Mouse (Mus musculus) MEL (cell line): ENCODE data around the gene Dhrs7b. TPM values are rescaled to one million over a fixed set of nuclear protein-coding genes. Genes with fewer than 3 reads are reported as not detected.
A peak's percentile ranks its signal among the peaks of the same experiment; 100 is the strongest.

Experiments
- DNase-seq: peaks from one replicate; pipeline ENCODE4 v3.0.0; 2011; ENCODE audit warnings: low read depth, low spot score
- H3K27ac ChIP-seq: 2 replicates; pipeline ENCODE4 v1.5.1; 2012; ENCODE audit warnings: low read depth, mild to moderate bottlenecking, control low read depth, low read length, moderate library complexity; ENCODE audit not compliant: control insufficient read depth
- H3K27me3 ChIP-seq, 2 experiments: fragments of 150-350 bp in 1 of 2; sonication (generic) in 1 of 2; 2 replicates each; pipeline ENCODE4 v1.6.1; 2012; ENCODE audit warnings: low read length in 2 of 2, mild to moderate bottlenecking in 2 of 2, improper control_type of control experiment in 1 of 2, moderate library complexity in 1 of 2; ENCODE audit not compliant: insufficient read depth in 2 of 2, control insufficient read depth in 1 of 2
- H3K36me3 ChIP-seq, 2 experiments: 2 replicates each; pipeline ENCODE4 v1.6.1; 2012 to 2014; ENCODE audit warnings: low read length in 2 of 2, improper control_type of control experiment in 1 of 2, inconsistent platforms in 1 of 2, mild to moderate bottlenecking in 1 of 2; ENCODE audit not compliant: insufficient read depth in 2 of 2, control insufficient read depth in 1 of 2
- H3K4me1 ChIP-seq, 2 experiments: fragments of 150-350 bp in 1 of 2; sonication (generic) in 1 of 2; 2 replicates each; pipeline ENCODE4 v1.6.1; 2012; ENCODE audit warnings: low read length in 2 of 2, improper control_type of control experiment in 1 of 2, mild to moderate bottlenecking in 1 of 2; ENCODE audit not compliant: insufficient read depth in 2 of 2, control insufficient read depth in 1 of 2
- H3K4me3 ChIP-seq, 2 experiments: fragments of 150-350 bp in 1 of 2; sonication (generic) in 1 of 2; 2 replicates each; pipeline ENCODE4 v1.5.1; 2012; ENCODE audit warnings: low read depth in 2 of 2, low read length in 2 of 2, mild to moderate bottlenecking in 2 of 2, moderate library complexity in 2 of 2, control low read depth in 1 of 2, improper control_type of control experiment in 1 of 2; ENCODE audit not compliant: control insufficient read depth in 1 of 2, insufficient read depth in 1 of 2
- H3K79me2 ChIP-seq: 2 replicates; pipeline ENCODE4 v1.6.1; 2012; ENCODE audit warnings: mild to moderate bottlenecking, low read length, moderate library complexity; ENCODE audit not compliant: control insufficient read depth, poor library complexity, insufficient read depth
- H3K9ac ChIP-seq: 2 replicates; pipeline ENCODE4 v1.6.1; 2012; ENCODE audit warnings: low read depth, mild to moderate bottlenecking, control low read depth, low read length, moderate library complexity; ENCODE audit not compliant: control insufficient read depth, poor library complexity, severe bottlenecking
- H3K9me3 ChIP-seq: fragments of 150-350 bp; sonication (generic); replicated peaks from 2 replicates; pipeline ENCODE4 v1.6.1; 2012; ENCODE audit warnings: mild to moderate bottlenecking, low read length, improper control_type of control experiment, moderate library complexity; ENCODE audit not compliant: insufficient read depth
- BHLHE40 ChIP-seq: IDR thresholded peaks from 2 replicates; pipeline ENCODE4 v1.6.1; 2012; ENCODE audit warnings: low read depth, mild to moderate bottlenecking, inconsistent platforms, low read length, improper control_type of control experiment, borderline replicate concordance
- CHD2 ChIP-seq: IDR thresholded peaks from 2 replicates; pipeline ENCODE4 v1.6.1; 2011; ENCODE audit warnings: low read length, improper control_type of control experiment
- E2F4 ChIP-seq: IDR thresholded peaks from 2 replicates; pipeline ENCODE4 v1.6.1; 2011; ENCODE audit warnings: low read depth, low read length, improper control_type of control experiment, borderline replicate concordance
- ELF1 ChIP-seq: IDR thresholded peaks from 2 replicates; pipeline ENCODE4 v1.6.1; 2014; ENCODE audit warnings: low read depth, mild to moderate bottlenecking, inconsistent platforms, low read length, improper control_type of control experiment, moderate library complexity
- EP300 ChIP-seq, 2 experiments: IDR thresholded peaks; 2 replicates each; pipeline ENCODE4 v1.6.1; 2011; ENCODE audit warnings: improper control_type of control experiment in 2 of 2, low read length in 2 of 2, low read depth in 1 of 2, mild to moderate bottlenecking in 1 of 2
- ETS1 ChIP-seq: IDR thresholded peaks from 2 replicates; pipeline ENCODE4 v1.6.1; 2012; ENCODE audit warnings: low read depth, mild to moderate bottlenecking, inconsistent platforms, low read length, improper control_type of control experiment, moderate library complexity
- GABPA ChIP-seq: IDR thresholded peaks from 2 replicates; pipeline ENCODE4 v1.6.1; 2012; ENCODE audit warnings: low read depth, mild to moderate bottlenecking, inconsistent platforms, low read length, improper control_type of control experiment, moderate library complexity
- HCFC1 ChIP-seq: IDR thresholded peaks from 2 replicates; pipeline ENCODE4 v1.6.1; 2012; ENCODE audit warnings: low read depth, mild to moderate bottlenecking, inconsistent platforms, low read length, improper control_type of control experiment, moderate library complexity
- JUND ChIP-seq: IDR thresholded peaks from 2 replicates; pipeline ENCODE4 v1.6.1; 2011; ENCODE audit warnings: low read depth, mild to moderate bottlenecking, improper control_type of control experiment, low read length
- KAT2A ChIP-seq: conservative IDR thresholded peaks from 2 replicates; pipeline ENCODE4 v1.6.1; 2012; ENCODE audit warnings: low read depth, low read length, improper control_type of control experiment, inconsistent platforms
- MAFK ChIP-seq: IDR thresholded peaks from 2 replicates; pipeline ENCODE4 v1.6.1; 2011; ENCODE audit warnings: low read depth, mild to moderate bottlenecking, low read length, improper control_type of control experiment, borderline replicate concordance
- MAX ChIP-seq: IDR thresholded peaks from 2 replicates; pipeline ENCODE4 v1.6.1; 2011; ENCODE audit warnings: low read length, improper control_type of control experiment
- MAZ ChIP-seq: IDR thresholded peaks from 2 replicates; pipeline ENCODE4 v1.6.1; 2012; ENCODE audit warnings: low read depth, mild to moderate bottlenecking, inconsistent platforms, low read length, improper control_type of control experiment
- MEF2A ChIP-seq: IDR thresholded peaks from 2 replicates; pipeline ENCODE4 v1.6.1; 2014; ENCODE audit warnings: low read depth, mild to moderate bottlenecking, inconsistent platforms, low read length, improper control_type of control experiment; ENCODE audit not compliant: poor library complexity, insufficient replicate concordance, severe bottlenecking; ENCODE audit errors: extremely low read depth
- MXI1 ChIP-seq: IDR thresholded peaks from 2 replicates; pipeline ENCODE4 v1.6.1; 2011; ENCODE audit warnings: mild to moderate bottlenecking, low read depth, low read length, improper control_type of control experiment
- MYC ChIP-seq: IDR thresholded peaks from 2 replicates; pipeline ENCODE4 v1.6.1; 2011; ENCODE audit warnings: low read depth, mild to moderate bottlenecking, low read length, improper control_type of control experiment, moderate library complexity
- NRF1 ChIP-seq: IDR thresholded peaks from 2 replicates; pipeline ENCODE4 v1.6.1; 2014; ENCODE audit warnings: low read depth, mild to moderate bottlenecking, inconsistent platforms, low read length, improper control_type of control experiment, moderate library complexity; ENCODE audit not compliant: poor library complexity, insufficient read depth, severe bottlenecking
- POLR2A ChIP-seq, 2 experiments: IDR thresholded peaks; 2 replicates each; pipeline ENCODE4 v1.6.1; 2011 to 2012; ENCODE audit warnings: low read length in 2 of 2, mild to moderate bottlenecking in 2 of 2, control low read depth in 1 of 2, improper control_type of control experiment in 1 of 2, low read depth in 1 of 2, moderate library complexity in 1 of 2; ENCODE audit not compliant: control insufficient read depth in 1 of 2, insufficient read depth in 1 of 2, poor library complexity in 1 of 2
- POLR2AphosphoS2 ChIP-seq: IDR thresholded peaks from 2 replicates; pipeline ENCODE4 v1.6.1; 2011; ENCODE audit warnings: low read length, improper control_type of control experiment
- POLR2AphosphoS5 ChIP-seq: IDR thresholded peaks from 2 replicates; pipeline ENCODE4 v1.6.1; 2012; ENCODE audit warnings: low read depth, borderline replicate concordance, mild to moderate bottlenecking, inconsistent platforms, low read length, moderate library complexity, mixed read lengths
- RAD21 ChIP-seq: IDR thresholded peaks from 2 replicates; pipeline ENCODE4 v1.6.1; 2011; ENCODE audit warnings: mild to moderate bottlenecking, low read depth, low read length, improper control_type of control experiment
- RCOR1 ChIP-seq: IDR thresholded peaks from 2 replicates; pipeline ENCODE4 v1.6.1; 2012; ENCODE audit warnings: low read depth, mild to moderate bottlenecking, inconsistent platforms, low read length, improper control_type of control experiment
- SIN3A ChIP-seq: IDR thresholded peaks from 2 replicates; pipeline ENCODE4 v1.6.1; 2012; ENCODE audit warnings: low read length, improper control_type of control experiment, inconsistent platforms
- TAL1 ChIP-seq: IDR thresholded peaks from 2 replicates; pipeline ENCODE4 v1.6.1; 2012; ENCODE audit warnings: mild to moderate bottlenecking, inconsistent platforms, low read length, moderate library complexity, mixed read lengths
- TBP ChIP-seq: IDR thresholded peaks from 2 replicates; pipeline ENCODE4 v1.8.0; 2011; ENCODE audit warnings: low read depth, low read length, improper control_type of control experiment
- TCF12 ChIP-seq: IDR thresholded peaks from 2 replicates; pipeline ENCODE4 v1.6.1; 2014; ENCODE audit warnings: low read depth, mild to moderate bottlenecking, inconsistent platforms, low read length, improper control_type of control experiment, moderate library complexity
- UBTF ChIP-seq: IDR thresholded peaks from 2 replicates; pipeline ENCODE4 v1.6.1; 2012; ENCODE audit warnings: low read depth, mild to moderate bottlenecking, inconsistent platforms, low read length, improper control_type of control experiment, moderate library complexity, borderline replicate concordance; ENCODE audit not compliant: insufficient read depth
- USF1 ChIP-seq: IDR thresholded peaks from 2 replicates; pipeline ENCODE4 v1.6.1; 2014; ENCODE audit warnings: low read depth, mild to moderate bottlenecking, inconsistent platforms, low read length, improper control_type of control experiment, moderate library complexity
- ZC3H11A ChIP-seq: IDR thresholded peaks from 2 replicates; pipeline ENCODE4 v1.6.1; 2012; ENCODE audit warnings: low read depth, mild to moderate bottlenecking, inconsistent platforms, low read length, improper control_type of control experiment
- ZKSCAN1 ChIP-seq: IDR thresholded peaks from 2 replicates; pipeline ENCODE4 v1.6.1; 2012; ENCODE audit warnings: low read depth, mild to moderate bottlenecking, inconsistent platforms, low read length, improper control_type of control experiment, moderate library complexity
- ZMIZ1 ChIP-seq: IDR thresholded peaks from 2 replicates; pipeline ENCODE4 v1.6.1; 2012; ENCODE audit warnings: low read depth, mild to moderate bottlenecking, inconsistent platforms, low read length, improper control_type of control experiment, moderate library complexity
- ZNF384 ChIP-seq: IDR thresholded peaks from 2 replicates; pipeline ENCODE4 v1.6.1; 2012; ENCODE audit warnings: low read depth, mild to moderate bottlenecking, inconsistent platforms, low read length, improper control_type of control experiment
- polyA plus RNA-seq, 2 experiments: library from polyadenylated mRNA; stranded (reverse) in 1 of 2; unstranded in 1 of 2; fragments of >175 nt in 1 of 2; fragments of >200 nt in 1 of 2; gene quantifications; 2 replicates each; pipeline versions ENCODE4 v1.2.1 to v1.2.4; 2012; ENCODE audit warnings: low replicate concordance in 2 of 2, low read depth in 1 of 2; ENCODE audit not compliant: insufficient read length in 2 of 2, insufficient read depth in 1 of 2, missing spikeins in 1 of 2
- total RNA-seq: library from RNA; depleted of rRNA; stranded (reverse); fragments of 300-350 nt; gene quantifications from 2 replicates; pipeline ENCODE4 v1.2.3, GENCODE M21; 2012

Dhrs7b gene
- total and polyA plus RNA-seq, 3 experiments: 49.5 to 94.7 (median 81.5) TPM

DNA sequence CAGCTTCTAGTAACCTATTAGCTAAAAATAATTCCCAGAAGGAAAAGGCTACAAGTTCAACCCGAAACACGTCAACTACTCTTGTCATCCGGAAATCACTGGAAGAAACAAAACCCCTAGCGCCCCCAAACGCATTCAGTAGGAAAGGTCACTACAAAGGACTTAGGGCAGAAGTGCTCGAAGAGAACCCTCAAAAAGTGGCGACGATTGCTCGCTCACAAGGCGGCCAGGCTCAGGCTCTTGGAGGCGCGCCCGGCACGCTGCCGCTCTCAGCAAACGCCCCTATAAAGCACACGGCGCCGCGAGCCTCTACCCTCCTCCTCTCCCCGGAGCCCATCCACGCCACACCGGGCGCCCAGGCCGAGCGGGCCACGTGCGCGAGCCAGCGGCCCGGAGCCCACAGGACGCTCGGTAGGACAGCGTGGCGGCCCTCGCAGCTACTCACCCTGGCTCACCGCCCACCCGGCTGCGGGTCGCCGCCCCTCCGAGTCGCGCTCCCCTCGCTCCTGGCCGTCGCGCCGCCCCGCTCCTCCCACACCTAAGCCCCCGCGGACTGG lies 47.7 kb downstream of the Dhrs7b start (continued):
- no peak for TF ChIP-seq E2F4
- no peak for TF ChIP-seq JUND

DNA sequence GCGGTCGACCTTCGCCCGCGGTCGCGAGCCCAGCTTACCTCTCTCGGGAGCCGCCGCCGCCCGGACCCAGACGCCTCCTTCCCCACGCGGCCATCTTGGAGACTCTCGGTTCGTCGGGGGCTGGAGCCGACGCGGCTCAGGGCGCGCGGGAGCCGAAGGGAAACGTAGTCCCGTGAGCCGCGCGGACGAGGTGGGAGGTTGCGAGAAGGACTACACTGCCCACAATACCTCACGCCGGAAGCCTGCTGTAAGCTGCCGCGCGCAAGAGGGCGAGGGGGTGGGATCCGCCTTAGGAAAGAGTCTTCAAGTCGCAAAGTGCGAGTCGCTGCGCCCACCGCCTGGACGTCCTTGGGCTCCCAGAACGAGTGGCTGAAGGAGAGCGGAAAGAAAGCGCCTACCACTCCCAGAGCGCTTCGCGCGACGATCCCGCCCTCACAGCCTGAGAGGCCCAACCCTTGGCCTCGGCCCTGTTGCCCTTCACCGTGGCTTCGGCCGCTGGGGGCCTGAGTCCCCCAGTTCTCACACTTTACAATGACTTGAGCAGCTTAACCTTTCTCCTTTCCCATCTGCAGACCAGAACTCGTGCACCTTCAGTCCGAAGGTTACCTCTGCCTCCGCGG lies 48.4 kb downstream of the Dhrs7b start, which contains the start of gene Tmem11:
Gene Tmem11 (minus strand): TSS at position 598 of the 620 bp plus-strand sequence.
- DNase-seq: peak; percentile 99
- Histone ChIP-seq H3K4me3 (peak within 1 kb of the TSS; percentile 73 to 79), H3K4me1 (peaks cover 7 to 28% of the 10 kb centered on the region in 2 experiments; a peak in 3 of 4 replicates), H3K36me3 (peaks cover 9 to 27% of the 10 kb centered on the region in 2 experiments), H3K27ac (peak within 1 kb of the TSS; percentile 93), H3K9me3 (no peaks in the 10 kb centered on the region), H3K27me3 (no peaks in the 10 kb centered on the region), H3K79me2 (peaks cover 53% of the 10 kb centered on the region), H3K9ac (peak within 1 kb of the TSS; percentile 90)
- TF ChIP-seq TBP (peak; percentile 73; the same call in 1 of the 2 replicates), NRF1 (peak; percentile 67), MAZ (peak; percentile 86; the same call in 1 of the 2 replicates), HCFC1 (peak; percentile 95), TCF12 (peak; percentile 74), CHD2 (no peak), ZNF384 (no peak), ELF1 (peak; percentile 73), UBTF (peak; percentile 2; the same call in 1 of the 2 replicates), ZMIZ1 (peak; percentile 60; the same call in 1 of the 2 replicates), MAFK (no peak), ZC3H11A (no peak), KAT2A (peak; percentile 98), JUND (no peak), MEF2A (no peak), ETS1 (no peak), SIN3A (peak; percentile 78; the same call in 1 of the 2 replicates), TAL1 (no peak), POLR2AphosphoS5 (peak; percentile 11; the same call in 1 of the 2 replicates), POLR2A (IDR thresholded peaks at IDR 0.05; ENCODE audit: control insufficient read depth in 1 of 2, insufficient read depth in 1 of 2, low read depth in 1 of 2, low read length in 2 of 2, poor library complexity in 1 of 2) (peak; percentile 79 to 91), BHLHE40 (no peak), RAD21 (no peak), RCOR1 (no peak), E2F4 (peak; percentile 48; the same call in 1 of the 2 replicates), POLR2AphosphoS2 (peak; percentile 79; the same call in 1 of the 2 replicates), GABPA (no peak), MYC (peak; percentile 57; the same call in 1 of the 2 replicates), USF1 (no peak; the same call in 1 of the 2 replicates), MAX (no peak), EP300 (IDR thresholded peaks at IDR 0.05; ENCODE audit: low read depth in 1 of 2, low read length in 2 of 2) (no peak), ZKSCAN1 (no peak), MXI1 (no peak; the same call in none of the 2 replicates)
